Mouse (Mus musculus) 416B (cell line): ENCODE measurements at regions not wholly inside any gene's neighbourhood (a gene's known extent, or its start where the extent isn't known, plus 50 kb on each side); places are given as distances from the start of the nearest gene placed in this dataset.

ENCODE experiments used
- DNase-seq: peaks from one replicate; pipeline ENCODE4 v3.0.0; 2011; ENCODE audit warnings: low read depth

GRCm38 (mm10) chr12:58901931-58902330 is 109.9 kb downstream of the Sec23a start:
- peak; percentile 47 for DNase-seq

GRCm38 (mm10) chr12:58875808-58876207 is 136.0 kb downstream of the Sec23a start:
- DNase-seq = no peak

- DNase-seq = no peak
Observed at GRCm38 (mm10) chr12:58872465-58872864, 139.4 kb downstream of the Sec23a start.

- peak; percentile 49 for DNase-seq
Observed at GRCm38 (mm10) chr12:58856498-58856897, 155.3 kb downstream of the Sec23a start.

GRCm38 (mm10) chr12:58851677-58852385 is 160.0 kb downstream of the Sec23a start:
- no peak for DNase-seq

GRCm38 (mm10) chr12:58829656-58830055 is 182.2 kb downstream of the Sec23a start:
- no peak for DNase-seq

GRCm38 (mm10) chr12:58827864-58828263 is 184.0 kb downstream of the Sec23a start:
- DNase-seq = peak; percentile 17

GRCm38 (mm10) chr12:58825139-58825921 is 186.5 kb downstream of the Sec23a start:
- no peak for DNase-seq

GRCm38 (mm10) chr12:58822971-58823370 is 188.8 kb downstream of the Sec23a start:
- DNase-seq = peak; percentile 88

- no peak for DNase-seq
Observed at GRCm38 (mm10) chr12:58804068-58804467, 207.7 kb downstream of the Sec23a start.

- DNase-seq = peak; percentile 85
Observed at GRCm38 (mm10) chr12:58802410-58802809, 209.4 kb downstream of the Sec23a start.
